Mouse (Mus musculus): ENCODE data around the gene Arid3a.

Arid3a gene

DNA sequence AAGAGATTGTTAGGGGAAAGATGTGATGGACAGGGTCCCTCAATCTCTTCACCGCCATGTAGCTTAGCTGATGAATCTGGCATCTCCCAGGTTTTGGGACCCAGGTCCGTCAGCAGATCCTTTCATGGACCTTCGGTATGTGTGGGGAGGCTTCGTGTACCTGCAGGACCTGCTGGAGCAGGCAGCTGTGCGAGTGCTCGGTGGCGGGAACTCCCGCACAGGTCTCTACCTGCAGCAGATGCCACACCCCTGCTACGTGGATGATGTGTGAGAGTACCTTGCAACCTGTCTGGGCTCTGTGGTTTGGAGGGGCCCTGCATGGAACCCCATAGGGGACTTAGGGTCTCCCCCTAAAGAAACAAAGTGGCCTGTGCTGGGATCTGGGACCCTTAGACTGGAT, 75.1 kb downstream of the Arid3a start:
- DNase-seq: no peak

DNA sequence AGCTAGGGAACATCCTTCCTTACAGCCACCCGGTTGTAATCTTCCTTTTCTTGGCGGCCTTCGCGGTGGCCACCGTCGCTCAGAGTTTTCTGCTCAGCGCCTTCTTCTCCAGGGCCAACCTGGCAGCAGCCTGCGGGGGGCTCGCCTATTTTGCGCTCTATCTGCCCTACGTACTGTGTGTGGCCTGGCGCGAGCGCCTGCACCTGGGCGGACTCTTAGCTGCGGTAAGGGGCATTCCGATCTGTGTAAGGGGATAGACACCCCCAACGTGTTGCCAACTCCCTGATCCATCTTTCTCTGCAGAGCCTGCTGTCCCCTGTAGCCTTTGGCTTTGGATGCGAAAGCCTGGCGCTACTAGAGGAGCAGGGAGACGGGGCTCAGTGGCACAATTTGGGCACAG, 76.0 kb downstream of the Arid3a start:
- no peak for DNase-seq

DNA sequence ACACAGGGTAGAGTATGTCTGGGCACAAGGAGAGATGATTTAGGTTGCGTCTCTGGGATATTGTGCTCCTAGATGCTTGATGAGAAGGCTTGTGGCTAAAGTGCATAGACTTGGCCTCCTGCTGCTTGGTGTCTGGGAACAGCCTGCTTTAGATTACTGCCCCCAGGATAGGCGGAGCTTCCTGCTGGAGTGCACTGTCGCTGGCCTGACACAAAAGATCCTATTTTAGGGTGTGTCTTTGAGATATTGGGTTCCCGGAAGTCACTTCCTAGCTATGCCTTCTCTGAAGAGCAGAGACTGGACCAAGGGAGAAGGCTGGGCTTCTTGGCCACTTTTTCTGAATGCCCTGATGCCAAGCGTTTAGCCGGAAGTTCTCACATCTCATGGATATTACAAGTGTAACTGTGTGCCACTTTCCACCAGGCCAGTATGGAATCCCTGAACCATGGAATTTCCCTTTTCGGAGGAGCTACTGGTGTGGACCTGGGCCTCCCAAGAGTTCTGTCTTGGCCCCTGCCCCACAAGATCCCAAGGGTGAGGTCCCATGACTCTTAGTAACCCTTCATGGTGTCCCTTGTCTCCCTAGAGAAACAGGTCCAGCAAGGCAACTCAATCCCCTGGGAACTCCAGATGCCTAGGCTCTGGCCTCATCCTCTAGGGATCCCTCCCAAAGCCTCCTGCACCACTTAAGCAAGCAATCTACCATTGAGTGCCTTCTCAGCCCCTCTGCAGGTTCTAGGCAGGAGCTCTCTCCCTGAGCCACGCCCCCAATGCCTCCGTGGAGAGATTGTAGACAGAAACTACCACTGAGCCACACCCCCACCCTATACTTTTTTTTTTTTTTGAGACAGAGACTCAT, 76.8 kb downstream of the Arid3a start:
- DNase-seq: no peak

DNA sequence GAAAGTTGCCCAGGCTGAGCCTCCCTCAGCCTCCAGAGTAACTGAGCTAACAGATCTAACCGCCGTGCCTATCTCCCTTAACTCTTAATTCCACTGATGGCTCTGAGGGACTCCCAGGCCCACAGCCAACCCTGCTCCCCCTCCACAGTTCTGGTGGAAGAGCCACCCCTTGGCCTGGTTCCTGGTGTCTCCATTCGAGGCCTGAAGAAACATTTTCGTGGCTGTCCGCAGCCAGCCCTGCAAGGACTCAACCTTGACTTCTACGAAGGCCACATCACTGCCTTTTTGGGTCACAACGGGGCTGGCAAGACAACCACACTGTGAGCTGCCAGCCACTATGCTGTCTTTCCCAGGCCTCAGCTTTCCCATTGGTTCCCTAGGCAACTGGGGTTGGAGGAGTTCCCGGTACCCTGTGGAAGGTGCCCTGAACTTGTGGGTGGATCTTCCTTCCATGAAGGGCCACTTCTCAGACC, 77.4 kb downstream of the Arid3a start:
- DNase-seq: no peak

Measured in cerebellum, adult 11-12 months (tissue).